Mouse (Mus musculus) forebrain, embryonic 15.5 days (tissue): ENCODE results near the gene Mrfap1. TPM values are rescaled to one million over a fixed set of nuclear protein-coding genes. Genes with fewer than 3 reads are reported as not detected.
A peak's percentile ranks its signal among the peaks of the same experiment; 100 is the strongest.

Source experiments
- ATAC-seq: fragments of 200-750 bp; cut with Nextera tagmentation; replicated peaks from 2 replicates; pipeline ENCODE4 v1.8.0; 2017; ENCODE audit warnings: mild to moderate bottlenecking, moderate TSS enrichment, moderate library complexity
- H3K27ac ChIP-seq: fragments of 300-500 bp; sonication (generic); replicated peaks from 2 replicates; pipeline ENCODE4 v1.5.1; 2015; ENCODE audit warnings: mild to moderate bottlenecking, inconsistent platforms
- H3K27me3 ChIP-seq: fragments of 300-500 bp; sonication (generic); 2 replicates; pipeline ENCODE4 v1.6.1; 2015; ENCODE audit warnings: inconsistent platforms
- H3K36me3 ChIP-seq: fragments of 300-500 bp; sonication (generic); 2 replicates; pipeline ENCODE4 v1.6.1; 2015; ENCODE audit warnings: mild to moderate bottlenecking, inconsistent platforms
- H3K4me1 ChIP-seq: fragments of 300-500 bp; sonication (generic); 2 replicates; pipeline ENCODE4 v1.6.1; 2015; ENCODE audit warnings: inconsistent platforms
- H3K4me2 ChIP-seq: fragments of 300-500 bp; sonication (generic); replicated peaks from 2 replicates; pipeline ENCODE4 v1.6.1; 2015; ENCODE audit warnings: mild to moderate bottlenecking, inconsistent platforms
- H3K4me3 ChIP-seq: fragments of 300-500 bp; sonication (generic); 2 replicates; pipeline ENCODE4 v1.5.1; 2015; ENCODE audit warnings: mild to moderate bottlenecking, inconsistent platforms
- H3K9ac ChIP-seq: fragments of 300-500 bp; sonication (generic); replicated peaks from 2 replicates; pipeline ENCODE4 v1.6.1; 2015; ENCODE audit warnings: mild to moderate bottlenecking, inconsistent platforms
- H3K9me3 ChIP-seq: fragments of 300-500 bp; sonication (generic); 2 replicates; pipeline ENCODE4 v1.6.1; 2016; ENCODE audit warnings: inconsistent platforms
- WGBS: fragments of 180-500 bp; shearing (Covaris S2); methylation state at CpG from one replicate; pipeline ENCODE4 v1.1.7; 2015; ENCODE audit warnings: mixed read lengths; 5-methylcytosine and 5-hydroxymethylcytosine counted together
- polyA plus RNA-seq: library from polyadenylated mRNA; unstranded; fragments of >200 nt; fragmentation: Nextera tagmentation; extraction: Ambion mirVana; gene quantifications from 2 replicates; pipeline ENCODE4 v1.2.1, GENCODE M21; 2015

Gene Mrfap1
- polyA plus RNA-seq, 1 experiment from 2014 or later: 358 TPM

DNA sequence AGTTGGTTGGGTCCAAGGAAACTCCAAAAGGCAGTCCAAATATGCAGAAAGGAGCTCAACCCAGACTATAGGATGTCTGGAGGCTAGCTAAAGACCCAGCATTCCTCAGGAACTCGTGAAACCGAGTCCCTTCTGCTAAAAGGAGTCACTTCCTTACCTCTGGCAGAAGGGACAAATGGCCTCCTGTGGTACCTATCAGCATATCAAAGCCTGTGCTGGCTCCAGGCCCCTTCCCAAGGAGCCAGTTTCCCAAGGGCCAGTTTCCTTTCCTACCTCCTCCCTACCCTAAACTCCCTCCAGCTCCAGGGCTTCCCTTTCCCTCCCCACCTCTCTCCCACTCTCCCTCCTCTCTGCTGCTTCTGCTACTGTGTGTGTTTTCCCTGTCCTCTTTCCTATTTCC is 19.4 kb downstream of the Mrfap1 start:
- Histone ChIP-seq H3K27ac (no peak overlapping the region), H3K4me2 (no peak overlapping the region), H3K27me3 (no peaks in the 10 kb centered on the region), H3K9ac (no peak overlapping the region), H3K4me1 (no peaks in the 10 kb centered on the region), H3K36me3 (no peaks in the 10 kb centered on the region), H3K4me3 (no peak overlapping the region), H3K9me3 (no peaks in the 10 kb centered on the region)
- WGBS: 0% methylated on average over 2 of the region's 2 CpGs
- no peak for ATAC-seq

- H3K27me3 ChIP-seq: no peaks in the 10 kb centered on the region
- no peak for ATAC-seq
- no peak overlapping the region for H3K9ac ChIP-seq
- H3K4me1 ChIP-seq: no peaks in the 10 kb centered on the region
- no peak overlapping the region for H3K4me3 ChIP-seq
- no peaks in the 10 kb centered on the region for H3K36me3 ChIP-seq
- H3K9me3 ChIP-seq: no peaks in the 10 kb centered on the region
- WGBS: 25% methylated on average over 9 of the region's 9 CpGs
- no peak overlapping the region for H3K4me2 ChIP-seq
- H3K27ac ChIP-seq: no peak overlapping the region
These were observed 20.5 kb downstream of the Mrfap1 start for GRCm38 (mm10) chr5:36776021-36776575.

DNA sequence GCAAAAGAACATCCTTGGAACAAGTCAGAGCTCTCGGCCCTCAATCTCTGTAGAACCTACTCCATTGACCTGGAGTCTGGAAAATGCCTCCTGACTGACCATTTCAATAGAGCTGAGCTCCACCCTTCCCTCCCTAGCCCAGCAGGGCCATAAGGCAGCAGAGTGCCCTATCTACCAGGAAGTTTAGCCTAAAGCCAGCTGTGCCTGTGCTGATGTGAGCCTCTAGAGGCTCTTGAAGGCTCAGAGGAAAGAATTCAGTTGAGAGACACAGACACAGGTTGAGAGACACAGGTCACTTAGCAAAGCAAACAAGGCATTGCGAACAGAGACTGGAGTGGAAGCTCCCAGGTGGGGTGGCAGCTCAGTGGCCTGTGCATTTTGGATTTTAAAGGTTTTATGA is 21.3 kb downstream of the Mrfap1 start:
- H3K4me3 ChIP-seq: no peak overlapping the region
- ATAC-seq: no peak
- no peaks in the 10 kb centered on the region for H3K4me1 ChIP-seq
- H3K9ac ChIP-seq: no peak overlapping the region
- H3K36me3 ChIP-seq: no peaks in the 10 kb centered on the region
- H3K9me3 ChIP-seq: no peaks in the 10 kb centered on the region
- no peaks in the 10 kb centered on the region for H3K27me3 ChIP-seq
- no peak overlapping the region for H3K27ac ChIP-seq
- no peak overlapping the region for H3K4me2 ChIP-seq
- WGBS: 91% methylated on average over 2 of the region's 2 CpGs

DNA sequence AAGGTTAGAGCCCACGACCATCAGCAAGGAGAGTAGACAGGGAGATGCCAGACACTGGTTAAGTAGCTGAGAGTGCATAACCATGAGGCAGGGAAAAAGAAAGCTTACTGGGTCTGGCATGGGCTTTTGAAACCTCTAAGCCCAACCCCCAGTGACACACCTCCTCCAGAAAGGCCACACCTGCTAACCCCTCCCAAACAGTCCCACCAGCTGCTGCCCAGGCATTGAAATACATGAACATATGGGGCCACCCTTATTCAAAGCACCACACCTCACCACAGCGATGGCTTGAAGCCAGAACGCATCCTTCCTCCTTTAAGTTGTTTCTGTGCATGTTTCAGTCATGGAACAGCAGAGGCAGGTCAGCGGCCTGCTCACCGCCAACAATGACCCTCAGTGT is 24.0 kb downstream of the Mrfap1 start:
- no peak for ATAC-seq
- Histone ChIP-seq H3K27ac (no peak overlapping the region), H3K36me3 (no peaks in the 10 kb centered on the region), H3K9me3 (no peaks in the 10 kb centered on the region), H3K9ac (no peak overlapping the region), H3K4me2 (no peak overlapping the region), H3K27me3 (no peaks in the 10 kb centered on the region), H3K4me3 (no peak overlapping the region), H3K4me1 (peaks cover 2% of the 10 kb centered on the region)
- WGBS: 80% methylated on average over 5 of the region's 5 CpGs

DNA sequence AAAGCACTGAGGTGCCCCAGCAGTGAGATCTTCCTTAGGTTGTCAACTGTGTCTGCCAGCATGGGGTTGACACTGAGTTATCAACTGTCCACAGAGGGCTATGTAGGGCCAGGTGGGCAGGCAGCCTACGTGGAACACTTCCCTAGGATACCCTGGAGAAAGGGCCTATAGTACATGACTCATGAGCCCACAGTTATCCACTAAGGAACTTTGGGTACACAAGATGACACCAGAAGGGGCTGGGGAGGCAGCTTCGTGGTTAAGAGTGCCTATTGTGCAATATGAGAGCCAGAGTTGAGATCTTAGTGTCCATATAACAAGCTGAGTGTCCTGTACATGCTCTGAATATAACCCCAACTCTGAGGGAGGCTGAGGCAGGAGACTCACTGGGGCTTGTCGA is 27.0 kb downstream of the Mrfap1 start:
- Histone ChIP-seq H3K4me3 (no peak overlapping the region), H3K27ac (no peak overlapping the region), H3K27me3 (no peaks in the 10 kb centered on the region), H3K9me3 (no peaks in the 10 kb centered on the region), H3K4me1 (peaks cover 12% of the 10 kb centered on the region), H3K9ac (no peak overlapping the region), H3K36me3 (no peaks in the 10 kb centered on the region), H3K4me2 (no peak overlapping the region)
- WGBS: 63% methylated on average over 3 of the region's 3 CpGs
- no peak for ATAC-seq

DNA sequence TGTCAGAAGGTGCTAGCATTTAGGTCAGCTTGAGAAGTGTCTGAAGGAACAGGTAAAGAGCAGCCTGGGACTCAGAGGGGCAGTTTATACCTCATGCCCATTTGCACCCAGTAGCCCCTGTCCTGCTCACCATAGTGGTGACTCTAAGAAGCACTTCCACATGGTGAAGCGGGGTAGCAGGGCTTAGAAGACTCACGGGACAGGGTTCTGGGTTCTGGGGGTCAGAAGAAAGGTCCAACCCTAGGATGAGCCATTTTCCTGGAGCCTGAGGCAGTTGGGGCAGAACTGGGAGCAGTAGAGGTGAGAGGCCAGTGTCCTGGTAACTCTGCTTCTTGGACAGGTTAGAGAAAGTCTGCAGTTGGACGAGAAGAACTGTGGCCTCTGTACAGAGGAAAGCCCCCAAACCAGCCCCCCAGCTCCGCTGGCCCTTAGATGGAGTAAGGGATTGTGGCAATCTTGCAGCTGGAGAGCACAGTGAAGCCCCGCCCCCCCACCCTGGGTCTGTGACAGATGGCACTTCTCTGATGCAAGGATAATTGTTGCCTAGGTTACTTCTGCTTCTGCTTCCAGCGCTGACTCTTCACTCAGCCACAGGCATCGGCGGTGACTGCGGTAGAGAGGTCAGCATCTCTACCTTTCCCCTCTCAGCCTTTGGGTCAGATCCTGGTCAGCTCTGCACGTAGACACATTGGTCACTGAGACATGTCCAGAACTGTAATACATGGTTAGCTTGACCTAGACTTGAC is 29.4 kb downstream of the Mrfap1 start:
- H3K4me2 ChIP-seq: peak overlapping the region; percentile 19
- ATAC-seq: peak; percentile 78; the same call in 1 of the 2 replicates
- WGBS: 41% methylated on average over 10 of the region's 10 CpGs

GRCm38 (mm10) chr5:36759848-36760247 is 36.7 kb downstream of the Mrfap1 start:
- H3K9me3 ChIP-seq: no peaks in the 10 kb centered on the region
- 82% methylated on average over 4 of the region's 4 CpGs for WGBS
- no peaks in the 10 kb centered on the region for H3K27me3 ChIP-seq
- no peak overlapping the region for H3K4me3 ChIP-seq
- H3K4me1 ChIP-seq: no peaks in the 10 kb centered on the region
- H3K9ac ChIP-seq: no peak overlapping the region
- no peak for ATAC-seq
- H3K27ac ChIP-seq: no peak overlapping the region
- no peaks in the 10 kb centered on the region for H3K36me3 ChIP-seq
- H3K4me2 ChIP-seq: no peak overlapping the region

More for the DNA sequence above, 29.4 kb downstream of the Mrfap1 start:
- Histone ChIP-seq H3K9ac (no peak overlapping the region), H3K36me3 (no peaks in the 10 kb centered on the region), H3K9me3 (no peaks in the 10 kb centered on the region), H3K27me3 (no peaks in the 10 kb centered on the region), H3K4me3 (no peak overlapping the region), H3K4me1 (peaks cover 12% of the 10 kb centered on the region), H3K27ac (peak overlapping the region; percentile 31; the same call in 1 of the 2 replicates)

DNA sequence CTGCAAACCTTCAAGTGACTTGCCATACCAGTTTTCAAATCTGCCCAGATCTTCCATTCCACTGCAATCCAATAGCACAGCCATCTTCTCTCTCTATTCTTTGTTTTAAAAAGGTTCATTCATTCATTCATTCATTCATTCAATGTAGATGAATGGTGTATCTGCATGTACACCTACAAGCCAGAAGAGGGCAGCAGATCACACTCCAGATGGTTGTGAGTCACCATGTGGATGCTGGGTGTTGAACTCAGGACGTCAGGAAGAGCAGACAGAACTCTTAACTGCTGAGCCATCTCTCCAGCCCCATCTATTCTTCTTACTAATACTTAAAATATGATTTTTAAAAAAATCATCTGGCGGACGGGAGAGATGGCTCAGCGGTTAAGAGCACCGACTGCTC is 39.5 kb downstream of the Mrfap1 start:
- Histone ChIP-seq H3K4me2 (no peak overlapping the region), H3K27ac (no peak overlapping the region), H3K36me3 (no peaks in the 10 kb centered on the region), H3K4me3 (no peak overlapping the region), H3K27me3 (no peaks in the 10 kb centered on the region), H3K4me1 (no peaks in the 10 kb centered on the region), H3K9me3 (no peaks in the 10 kb centered on the region), H3K9ac (no peak overlapping the region)
- WGBS: 64% methylated on average over 5 of the region's 5 CpGs
- ATAC-seq: no peak

GRCm38 (mm10) chr5:36750119-36751078 is 46.2 kb downstream of the Mrfap1 start:
- no peak overlapping the region for H3K4me2 ChIP-seq
- no peaks in the 10 kb centered on the region for H3K9me3 ChIP-seq
- 75% methylated on average over 9 of the region's 9 CpGs for WGBS
- no peaks in the 10 kb centered on the region for H3K27me3 ChIP-seq
- no peak overlapping the region for H3K4me3 ChIP-seq
- no peak for ATAC-seq
- no peak overlapping the region for H3K27ac ChIP-seq
- no peak overlapping the region for H3K9ac ChIP-seq
- peaks cover 20% of the 10 kb centered on the region for H3K4me1 ChIP-seq
- no peaks in the 10 kb centered on the region for H3K36me3 ChIP-seq

DNA sequence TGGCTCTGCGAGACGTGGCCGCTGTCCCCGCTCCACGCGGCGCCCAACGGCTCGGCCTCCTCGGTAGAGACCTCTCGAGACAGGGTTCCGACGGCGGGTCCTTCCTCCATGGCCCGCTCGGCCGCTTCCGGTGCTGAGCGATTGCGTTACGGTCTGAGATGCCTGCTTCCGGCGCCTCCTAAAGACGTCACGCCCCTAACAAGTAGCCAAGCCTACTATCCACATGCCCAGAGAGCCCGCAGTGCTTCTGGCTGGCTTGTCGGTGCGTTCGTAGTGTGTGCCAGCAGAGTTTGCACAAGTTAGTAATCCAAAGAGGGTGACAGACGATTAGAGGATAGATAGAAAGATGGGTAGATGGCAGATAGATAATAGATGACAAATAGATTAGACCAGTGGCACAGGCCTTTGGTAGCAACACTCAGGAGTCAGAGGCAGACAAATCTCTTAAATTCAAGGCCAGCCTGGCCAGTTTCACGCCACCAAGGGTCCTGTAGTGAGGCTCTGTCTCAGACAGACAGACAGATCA is 48.0 kb downstream of the Mrfap1 start, which contains the start of gene Bloc1s4:
Bloc1s4 (minus strand) TSS at position 115 of the 526 bp plus-strand sequence.
- ATAC-seq: peak; percentile 97
- H3K4me3 ChIP-seq: peak within 1 kb of the TSS; percentile 76
- H3K9ac ChIP-seq: peak within 1 kb of the TSS; percentile 70
- H3K9me3 ChIP-seq: no peaks in the 10 kb centered on the region
- 4% methylated on average over 31 of the region's 31 CpGs for WGBS
- H3K4me2 ChIP-seq: peak within 1 kb of the TSS; percentile 92
- H3K4me1 ChIP-seq: peaks cover 20% of the 10 kb centered on the region
- H3K27ac ChIP-seq: peak within 1 kb of the TSS; percentile 10; the same call in 1 of the 2 replicates
- no peaks in the 10 kb centered on the region for H3K36me3 ChIP-seq
- no peaks in the 10 kb centered on the region for H3K27me3 ChIP-seq

DNA sequence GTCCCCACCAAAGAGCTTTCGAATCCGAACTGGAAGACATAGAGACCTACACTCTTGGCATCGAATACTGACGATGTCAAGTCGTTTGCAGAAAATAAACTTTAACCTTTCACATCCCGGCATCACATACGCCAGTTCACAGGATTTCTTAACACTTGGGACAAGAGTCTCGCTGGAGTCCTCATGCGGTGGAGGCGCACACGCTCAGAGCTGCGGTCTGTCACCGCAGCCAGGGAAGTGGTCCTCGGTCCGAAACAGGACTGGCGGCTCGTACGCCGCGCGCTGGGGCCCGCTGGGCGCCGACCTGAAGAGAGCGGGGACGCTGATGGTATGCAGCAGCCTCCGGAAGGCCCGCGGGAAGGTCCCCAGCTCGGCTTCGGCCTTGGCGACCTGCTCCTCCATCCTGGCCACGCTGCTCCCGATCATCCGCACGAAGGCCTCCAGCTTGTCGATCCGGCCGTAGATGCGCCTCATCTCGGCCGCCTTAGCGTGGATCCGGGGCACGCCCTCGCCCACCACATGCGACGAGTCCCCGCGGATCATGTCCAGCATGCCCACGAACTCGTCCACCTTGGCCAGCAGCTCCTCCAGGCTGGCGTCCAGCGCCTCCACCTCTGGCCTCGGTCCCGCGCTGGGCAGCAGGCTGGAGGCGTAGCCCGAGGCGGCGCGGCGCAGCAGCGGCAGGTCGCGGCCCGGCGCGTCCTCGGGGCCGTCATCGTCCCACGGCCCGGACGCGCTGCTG is 48.6 kb downstream of the Mrfap1 start:
- peak; percentile 41; the same call in 1 of the 2 replicates for ATAC-seq
- Histone ChIP-seq H3K9ac (peak overlapping the region; percentile 70), H3K4me2 (peak overlapping the region; percentile 92), H3K27me3 (no peaks in the 10 kb centered on the region), H3K36me3 (no peaks in the 10 kb centered on the region), H3K4me1 (peaks cover 20% of the 10 kb centered on the region), H3K9me3 (no peaks in the 10 kb centered on the region), H3K4me3 (peak overlapping the region; percentile 76), H3K27ac (no peak overlapping the region)
- WGBS: 2% methylated on average over 76 of the region's 76 CpGs
